Mouse (Mus musculus): ENCODE data around the gene Wiz. TPM values are rescaled to one million over a fixed set of nuclear protein-coding genes. Genes with fewer than 3 reads are reported as not detected.

Gene Wiz
- polyA plus RNA-seq, 1 experiment from 2014 or later = 27.0 TPM

- H3K4me1 ChIP-seq (replicated peaks; ENCODE audit: control insufficient read depth, insufficient read depth, low read length) = no peaks in the 10 kb centered on the region
- no peak overlapping the region for H3K27ac ChIP-seq (ENCODE audit: low read length)
- no peak for ATAC-seq (ENCODE audit: low read depth)
- WGBS = 27% methylated on average over 24 of the region's 24 CpGs
- no peaks in the 10 kb centered on the region for H3K36me3 ChIP-seq (ENCODE audit: control insufficient read depth, insufficient read depth, low read length)
- H3K4me3 ChIP-seq (ENCODE audit: low read length) = no peak overlapping the region
- H3K27me3 ChIP-seq (ENCODE audit: control insufficient read depth, insufficient read depth, low read depth, low read length) = peaks cover 19% of the 10 kb centered on the region
- no peak overlapping the region for H3K9ac ChIP-seq (ENCODE audit: low read length)
- no peaks in the 10 kb centered on the region for H3K9me3 ChIP-seq (ENCODE audit: control insufficient read depth, low read length)
- no peak overlapping the region for H3K4me2 ChIP-seq (ENCODE audit: low read depth, low read length)
Observed at GRCm38 (mm10) chr17:32415417-32416020, 26.3 kb upstream of the Wiz start.

DNA sequence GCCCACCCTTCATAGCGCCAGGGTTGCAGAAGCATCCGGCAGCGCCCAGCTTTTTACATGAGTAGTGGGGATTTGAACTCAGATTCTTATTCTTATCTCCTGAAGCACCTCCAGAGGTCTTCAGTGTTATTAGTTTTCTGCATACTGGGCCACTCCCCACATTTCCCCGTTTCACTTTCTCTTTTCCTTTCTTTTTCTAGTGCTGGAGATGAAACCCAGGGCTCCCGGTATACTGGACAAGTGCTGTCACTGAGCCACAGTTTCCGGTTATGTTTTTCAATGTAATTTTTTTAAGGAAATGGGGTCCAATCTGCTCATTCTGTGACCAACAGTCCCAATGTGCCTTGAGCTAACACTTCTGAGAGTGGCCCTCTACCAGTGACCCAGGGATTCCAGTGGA, 22.7 kb upstream of the Wiz start:
- no peaks in the 10 kb centered on the region for H3K9me3 ChIP-seq (ENCODE audit: control insufficient read depth, low read length)
- H3K4me2 ChIP-seq (ENCODE audit: low read depth, low read length) = no peak overlapping the region
- H3K27ac ChIP-seq (ENCODE audit: low read length) = no peak overlapping the region
- no peak overlapping the region for H3K4me3 ChIP-seq (ENCODE audit: low read length)
- no peaks in the 10 kb centered on the region for H3K36me3 ChIP-seq (ENCODE audit: control insufficient read depth, insufficient read depth, low read length)
- peaks cover 17% of the 10 kb centered on the region for H3K27me3 ChIP-seq (ENCODE audit: control insufficient read depth, insufficient read depth, low read depth, low read length)
- WGBS = 74% methylated on average over 6 of the region's 6 CpGs
- H3K4me1 ChIP-seq (replicated peaks; ENCODE audit: control insufficient read depth, insufficient read depth, low read length) = no peaks in the 10 kb centered on the region
- no peak overlapping the region for H3K9ac ChIP-seq (ENCODE audit: low read length)
- ATAC-seq (ENCODE audit: low read depth) = no peak

- H3K4me1 ChIP-seq (replicated peaks; ENCODE audit: control insufficient read depth, insufficient read depth, low read length) = no peaks in the 10 kb centered on the region
- no peak within 1 kb of the TSS for H3K27ac ChIP-seq (ENCODE audit: low read length)
- peak; percentile 36; the same call in 1 of the 2 replicates for ATAC-seq (ENCODE audit: low read depth)
- H3K4me3 ChIP-seq (ENCODE audit: low read length) = no peak within 1 kb of the TSS
- H3K27me3 ChIP-seq (ENCODE audit: control insufficient read depth, insufficient read depth, low read depth, low read length) = peaks cover under 1% of the 10 kb centered on the region; the same call in 1 of the 2 replicates
- no peak within 1 kb of the TSS for H3K9ac ChIP-seq (ENCODE audit: low read length)
- WGBS = 54% methylated on average over 8 of the region's 8 CpGs
- H3K36me3 ChIP-seq (ENCODE audit: control insufficient read depth, insufficient read depth, low read length) = no peaks in the 10 kb centered on the region
- no peak within 1 kb of the TSS for H3K4me2 ChIP-seq (ENCODE audit: low read depth, low read length)
- no peaks in the 10 kb centered on the region for H3K9me3 ChIP-seq (ENCODE audit: control insufficient read depth, low read length)
Observed at GRCm38 (mm10) chr17:32403417-32403816, 14.2 kb upstream of the Wiz start, which contains the start of gene Rasal3. Rasal3 (minus strand) TSS chr17:32403583.

DNA sequence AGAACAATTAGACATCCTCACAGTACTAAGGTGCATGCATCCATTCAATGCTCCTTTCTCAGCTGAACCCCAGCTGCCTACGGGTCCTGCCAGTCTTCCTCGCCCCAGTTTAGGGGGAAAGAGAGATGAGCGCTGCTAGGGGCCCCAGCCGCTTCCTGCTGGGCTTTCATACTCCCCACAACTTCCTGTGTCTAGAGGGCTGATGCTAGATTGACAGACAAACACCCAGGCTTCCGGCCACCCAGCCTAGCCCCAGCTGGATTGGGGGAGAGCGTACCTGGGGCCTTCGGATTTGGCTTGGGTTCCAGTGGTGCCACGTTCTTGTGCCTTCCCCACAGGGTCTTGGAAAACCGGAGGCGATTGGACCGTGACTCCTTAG, 13.5 kb upstream of the Wiz start:
- peaks cover 6% of the 10 kb centered on the region for H3K27me3 ChIP-seq (ENCODE audit: control insufficient read depth, insufficient read depth, low read depth, low read length)
- H3K27ac ChIP-seq (ENCODE audit: low read length) = no peak overlapping the region
- H3K9ac ChIP-seq (ENCODE audit: low read length) = no peak overlapping the region
- no peak overlapping the region for H3K4me2 ChIP-seq (ENCODE audit: low read depth, low read length)
- H3K4me1 ChIP-seq (replicated peaks; ENCODE audit: control insufficient read depth, insufficient read depth, low read length) = no peaks in the 10 kb centered on the region
- H3K4me3 ChIP-seq (ENCODE audit: low read length) = no peak overlapping the region
- H3K36me3 ChIP-seq (ENCODE audit: control insufficient read depth, insufficient read depth, low read length) = no peaks in the 10 kb centered on the region
- no peak for ATAC-seq (ENCODE audit: low read depth)
- H3K9me3 ChIP-seq (ENCODE audit: control insufficient read depth, low read length) = no peaks in the 10 kb centered on the region
- WGBS = 66% methylated on average over 11 of the region's 11 CpGs

- no peak overlapping the region for H3K4me3 ChIP-seq (ENCODE audit: low read length)
- H3K9ac ChIP-seq (ENCODE audit: low read length) = no peak overlapping the region
- no peak for ATAC-seq (ENCODE audit: low read depth)
- H3K36me3 ChIP-seq (ENCODE audit: control insufficient read depth, insufficient read depth, low read length) = no peaks in the 10 kb centered on the region
- no peak overlapping the region for H3K4me2 ChIP-seq (ENCODE audit: low read depth, low read length)
- peaks cover 12% of the 10 kb centered on the region for H3K27me3 ChIP-seq (ENCODE audit: control insufficient read depth, insufficient read depth, low read depth, low read length)
- no peaks in the 10 kb centered on the region for H3K9me3 ChIP-seq (ENCODE audit: control insufficient read depth, low read length)
- H3K27ac ChIP-seq (ENCODE audit: low read length) = no peak overlapping the region
- 72% methylated on average over 9 of the region's 9 CpGs for WGBS
- no peaks in the 10 kb centered on the region for H3K4me1 ChIP-seq (replicated peaks; ENCODE audit: control insufficient read depth, insufficient read depth, low read length)
Observed at GRCm38 (mm10) chr17:32402011-32402778, 13.0 kb upstream of the Wiz start.

- Histone ChIP-seq H3K4me2 (ENCODE audit: low read depth, low read length) (peak overlapping the region; percentile 44), H3K36me3 (ENCODE audit: control insufficient read depth, insufficient read depth, low read length) (no peaks in the 10 kb centered on the region), H3K9ac (ENCODE audit: low read length) (no peak overlapping the region), H3K27ac (ENCODE audit: low read length) (no peak overlapping the region), H3K27me3 (ENCODE audit: control insufficient read depth, insufficient read depth, low read depth, low read length) (peaks cover 68% of the 10 kb centered on the region), H3K4me3 (ENCODE audit: low read length) (peak overlapping the region; percentile 22), H3K9me3 (ENCODE audit: control insufficient read depth, low read length) (no peaks in the 10 kb centered on the region), H3K4me1 (replicated peaks; ENCODE audit: control insufficient read depth, insufficient read depth, low read length) (peaks cover 7% of the 10 kb centered on the region)
- no peak for ATAC-seq (ENCODE audit: low read depth)
- 7% methylated on average over 37 of the region's 37 CpGs for WGBS
Observed at GRCm38 (mm10) chr17:32396266-32396665, 7.0 kb upstream of the Wiz start.

GRCm38 (mm10) chr17:32393944-32394343, 4.7 kb upstream of the Wiz start:
- H3K4me2 ChIP-seq (ENCODE audit: low read depth, low read length) = no peak overlapping the region
- peaks cover 71% of the 10 kb centered on the region for H3K27me3 ChIP-seq (ENCODE audit: control insufficient read depth, insufficient read depth, low read depth, low read length)
- no peaks in the 10 kb centered on the region for H3K36me3 ChIP-seq (ENCODE audit: control insufficient read depth, insufficient read depth, low read length)
- ATAC-seq (ENCODE audit: low read depth) = no peak
- 86% methylated on average over 10 of the region's 10 CpGs for WGBS
- H3K27ac ChIP-seq (ENCODE audit: low read length) = no peak overlapping the region
- no peak overlapping the region for H3K9ac ChIP-seq (ENCODE audit: low read length)
- H3K9me3 ChIP-seq (ENCODE audit: control insufficient read depth, low read length) = no peaks in the 10 kb centered on the region
- no peak overlapping the region for H3K4me3 ChIP-seq (ENCODE audit: low read length)
- H3K4me1 ChIP-seq (replicated peaks; ENCODE audit: control insufficient read depth, insufficient read depth, low read length) = peaks cover 7% of the 10 kb centered on the region

DNA sequence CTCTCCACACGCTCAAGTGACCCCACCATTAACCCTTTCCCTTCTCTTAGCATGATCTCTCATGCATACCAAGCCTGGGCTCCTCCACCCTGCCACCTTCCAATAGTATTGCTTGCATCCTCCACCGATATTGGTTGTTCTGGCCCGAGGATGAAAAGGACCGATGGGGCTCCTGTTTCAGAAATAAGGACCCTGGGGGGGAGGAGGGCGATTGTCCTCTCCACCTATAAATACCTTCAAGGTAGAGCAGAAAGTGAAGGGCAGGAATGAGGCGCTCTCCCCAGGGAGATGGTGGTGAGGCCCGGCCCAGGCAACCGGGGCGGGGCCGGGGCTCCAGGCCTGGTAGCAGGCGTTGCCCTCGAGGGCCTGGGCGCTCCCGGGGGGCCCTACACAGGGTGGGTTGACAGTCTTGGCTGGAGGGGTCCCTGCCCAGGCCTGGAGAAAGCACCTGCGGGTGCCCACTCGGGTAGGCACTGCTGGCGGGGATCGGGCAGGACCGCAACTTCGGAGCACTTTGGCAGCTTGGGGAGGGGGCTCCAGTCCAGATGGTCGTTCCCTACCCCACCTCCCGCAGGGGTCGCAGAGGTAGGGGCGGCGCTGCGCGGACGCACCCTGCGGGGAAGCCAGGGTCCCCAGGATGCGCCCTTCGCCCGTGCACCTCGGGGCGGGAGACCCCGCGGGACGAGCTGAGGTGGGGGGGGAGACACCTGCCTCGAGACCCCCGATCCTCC, 704 bp downstream of the Wiz start:
- Histone ChIP-seq H3K4me1 (replicated peaks; ENCODE audit: control insufficient read depth, insufficient read depth, low read length) (peaks cover 8% of the 10 kb centered on the region; the same call in 1 of the 2 replicates), H3K4me3 (ENCODE audit: low read length) (peak overlapping the region; percentile 80), H3K27ac (ENCODE audit: low read length) (peak overlapping the region; percentile 78), H3K9ac (ENCODE audit: low read length) (peak overlapping the region; percentile 88), H3K9me3 (ENCODE audit: control insufficient read depth, low read length) (no peaks in the 10 kb centered on the region), H3K27me3 (ENCODE audit: control insufficient read depth, insufficient read depth, low read depth, low read length) (peaks cover 24% of the 10 kb centered on the region), H3K4me2 (ENCODE audit: low read depth, low read length) (peak overlapping the region; percentile 97), H3K36me3 (ENCODE audit: control insufficient read depth, insufficient read depth, low read length) (no peaks in the 10 kb centered on the region; the same call in 1 of the 2 replicates)
- ATAC-seq (ENCODE audit: low read depth) = peak; percentile 54
- WGBS = 1% methylated on average over 39 of the region's 39 CpGs

DNA sequence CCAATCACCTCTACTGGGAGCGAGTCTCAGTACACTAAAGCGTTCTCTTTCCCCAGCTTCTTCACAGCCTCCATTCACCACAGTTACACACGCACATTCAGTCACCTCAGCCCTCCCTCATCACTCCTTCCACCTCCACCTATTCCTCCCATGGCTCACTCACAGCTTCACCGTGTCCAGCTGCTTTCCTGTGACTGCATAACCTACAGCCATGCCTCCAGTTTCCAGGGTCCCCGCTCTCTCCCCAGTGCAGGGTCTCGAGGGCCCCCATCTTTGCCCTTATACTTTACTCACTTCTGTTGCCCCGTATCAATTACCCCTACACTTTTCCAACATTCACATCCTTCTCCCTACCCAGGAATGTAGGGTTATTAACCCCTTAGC, 1.3 kb downstream of the Wiz start:
- Histone ChIP-seq H3K27ac (ENCODE audit: low read length) (peak overlapping the region; percentile 39; the same call in 1 of the 2 replicates), H3K4me1 (replicated peaks; ENCODE audit: control insufficient read depth, insufficient read depth, low read length) (peaks cover 8% of the 10 kb centered on the region; the same call in 1 of the 2 replicates), H3K9me3 (ENCODE audit: control insufficient read depth, low read length) (no peaks in the 10 kb centered on the region), H3K27me3 (ENCODE audit: control insufficient read depth, insufficient read depth, low read depth, low read length) (peaks cover 20% of the 10 kb centered on the region), H3K36me3 (ENCODE audit: control insufficient read depth, insufficient read depth, low read length) (peaks cover 2% of the 10 kb centered on the region; the same call in 1 of the 2 replicates), H3K4me2 (ENCODE audit: low read depth, low read length) (peak overlapping the region; percentile 97), H3K4me3 (ENCODE audit: low read length) (peak overlapping the region; percentile 80), H3K9ac (ENCODE audit: low read length) (peak overlapping the region; percentile 88)
- ATAC-seq (ENCODE audit: low read depth) = no peak
- 28% methylated on average over 7 of the region's 7 CpGs for WGBS
